Mouse (Mus musculus) induced T-regulatory cell, adult 2 months (primary cell): ENCODE results near the gene Krt15.

Experiments
- DNase-seq: peaks from one replicate; pipeline ENCODE4 v3.0.0-alpha.2; 2012; ENCODE audit warnings: low read depth

The Krt15 gene

DNA sequence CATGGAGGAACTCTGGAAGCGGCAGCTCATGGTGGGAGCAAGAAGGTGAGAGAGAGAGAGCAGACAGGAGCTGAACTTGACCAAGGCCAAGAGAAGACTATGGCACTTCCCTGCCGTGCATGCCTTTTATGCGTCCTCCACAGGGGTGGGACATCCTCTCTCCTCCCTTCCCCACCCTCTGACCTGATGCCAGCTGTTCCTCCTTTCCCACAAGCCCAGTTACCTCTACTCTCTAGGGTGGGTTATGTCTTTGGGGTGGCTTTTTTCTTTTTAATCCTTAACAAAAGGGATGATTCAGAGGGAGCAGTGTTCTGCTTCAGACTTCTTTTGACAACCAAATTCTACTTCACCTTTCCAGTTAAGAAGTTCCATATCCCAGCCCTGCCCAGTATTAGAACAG lies 14.3 kb downstream of the Krt15 start, which contains the start of gene Krt13:
Gene Krt13 (minus strand): TSS at position 101 of the 400 bp plus-strand sequence.
- DNase-seq: no peak

DNA sequence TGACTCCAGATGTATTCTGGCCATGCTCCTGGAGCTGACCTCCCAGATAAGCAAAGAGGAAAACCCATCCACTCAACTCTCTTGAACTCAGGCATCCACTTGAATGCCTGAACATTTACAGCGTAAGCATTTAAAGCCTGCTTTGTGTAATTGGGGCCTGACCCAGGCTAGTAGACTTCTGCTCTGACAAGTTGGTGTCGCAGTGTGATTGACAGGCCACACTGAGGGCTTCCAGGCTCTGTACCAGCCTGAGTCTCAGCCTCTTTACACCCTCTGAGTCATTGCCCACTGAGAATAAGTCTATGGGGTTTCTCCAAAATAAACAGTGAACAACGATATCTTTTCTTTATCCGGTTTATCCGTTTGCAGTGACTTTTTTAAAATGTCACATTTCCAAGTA lies 15.4 kb downstream of the Krt15 start:
- DNase-seq: no peak

DNA sequence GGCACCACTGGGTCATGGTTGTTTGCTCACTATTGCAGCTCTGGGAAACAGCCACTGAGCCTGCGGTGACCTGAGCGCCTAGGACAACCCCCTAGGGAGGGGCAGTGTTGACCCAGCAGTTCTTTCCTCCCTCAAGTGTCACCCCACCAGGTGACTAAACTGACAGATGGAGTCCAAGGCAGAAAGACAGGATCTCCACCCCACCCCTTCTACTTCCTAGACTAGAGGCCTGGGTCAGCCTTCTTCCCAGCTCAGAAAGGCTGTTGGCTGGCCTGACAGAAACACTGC lies 22.0 kb downstream of the Krt15 start:
- DNase-seq: no peak

DNA sequence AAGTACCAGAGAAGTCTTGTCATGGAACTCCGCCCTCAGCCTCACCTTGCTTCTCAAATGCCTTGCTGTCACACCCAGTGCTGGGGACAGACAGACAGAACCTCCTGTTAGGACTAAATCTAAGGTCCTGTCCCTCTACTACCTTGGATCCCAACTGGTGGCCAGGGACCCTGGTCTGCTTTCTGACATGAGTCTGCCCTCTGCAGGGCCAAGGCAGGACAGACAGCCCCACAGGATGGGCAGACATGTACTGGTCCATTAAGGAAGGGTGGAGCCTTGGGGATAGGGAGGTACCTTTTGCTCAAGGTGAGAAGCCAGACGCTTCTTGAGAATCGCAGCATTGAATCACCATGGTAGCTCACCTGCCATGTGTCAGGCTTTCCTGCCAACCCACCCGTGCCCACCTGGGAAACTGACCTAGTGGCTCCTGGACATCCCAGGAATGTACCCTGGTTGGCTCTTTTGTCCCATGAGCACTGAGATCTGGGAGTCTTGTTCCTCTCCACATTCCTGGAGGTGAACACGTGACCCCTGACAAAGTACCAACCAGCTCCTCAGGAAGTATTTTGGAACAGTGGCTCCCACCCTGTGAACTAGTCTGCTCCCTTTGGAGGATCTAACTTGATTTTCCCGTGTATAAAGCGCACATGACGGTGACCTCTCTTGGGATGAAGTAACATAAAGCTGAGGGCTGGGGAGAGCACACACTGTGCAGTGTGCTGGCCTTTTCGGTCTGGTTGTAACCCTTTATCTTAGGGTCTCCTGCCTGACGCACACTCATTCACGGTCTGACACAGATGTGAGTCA lies 22.6 kb downstream of the Krt15 start:
- no peak for DNase-seq

DNA sequence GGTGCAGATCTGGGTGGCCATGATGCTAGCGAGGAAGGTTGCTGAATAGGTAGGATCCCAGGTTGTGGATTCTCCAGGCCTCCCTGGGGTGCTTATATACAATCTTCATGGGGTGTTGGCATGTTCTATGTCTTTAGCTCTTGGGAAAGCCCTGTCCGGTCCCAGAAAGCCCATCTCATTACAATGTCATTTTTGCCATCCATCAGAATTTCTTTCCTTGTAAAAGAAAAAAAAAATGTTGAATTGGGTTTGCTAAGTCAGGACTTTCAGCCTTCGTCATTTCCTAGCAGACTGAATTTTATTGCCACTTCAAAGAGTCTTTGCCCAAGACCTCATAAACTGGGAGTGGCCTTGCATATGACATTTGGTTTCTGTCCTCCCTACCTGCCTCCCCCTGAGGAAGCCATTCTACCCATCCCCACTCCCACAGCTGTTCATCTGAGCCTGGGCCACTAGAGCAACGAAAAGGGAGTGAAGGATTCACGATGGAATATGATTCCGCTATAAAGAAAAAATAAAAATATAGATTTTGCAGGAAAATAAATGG lies 30.1 kb downstream of the Krt15 start, which contains the start of gene Krt36:
Gene Krt36 (minus strand): TSS at position 51 of the 547 bp plus-strand sequence.
- DNase-seq: no peak

DNA sequence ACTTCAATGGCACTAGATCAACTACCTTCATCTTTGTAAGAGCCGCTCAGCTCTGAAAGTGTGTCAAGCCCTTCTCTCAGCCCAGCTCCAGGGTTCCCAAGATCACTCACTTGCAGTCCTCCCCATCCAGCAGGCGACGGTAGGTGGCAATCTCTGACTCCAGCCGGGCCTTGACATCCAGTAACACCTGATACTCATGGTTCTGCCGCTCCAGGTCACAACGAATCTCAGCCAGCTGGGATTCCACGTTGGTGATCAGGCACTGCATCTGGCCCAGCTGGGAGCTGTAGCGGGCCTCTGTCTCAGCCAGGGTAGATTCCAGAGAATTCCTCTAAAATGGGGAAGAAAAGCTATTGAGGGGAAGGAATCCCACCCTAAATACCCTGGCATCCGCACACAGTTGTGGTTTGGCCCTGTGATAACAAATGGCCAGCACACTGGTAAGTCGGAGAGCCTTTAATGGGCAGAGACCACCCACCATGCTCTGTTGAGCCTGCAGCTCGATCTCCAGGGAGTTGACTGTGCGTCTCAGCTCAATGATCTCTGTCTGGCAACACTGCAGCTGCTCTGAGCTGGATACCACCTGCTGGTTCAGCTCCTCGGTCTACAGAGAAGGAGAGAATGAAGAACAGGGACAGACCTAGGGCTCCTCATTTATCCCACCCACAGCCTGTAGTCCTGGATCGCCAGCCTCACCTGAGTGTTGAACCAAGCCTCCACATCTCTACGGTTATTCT lies 32.9 kb downstream of the Krt15 start:
- no peak for DNase-seq

DNA sequence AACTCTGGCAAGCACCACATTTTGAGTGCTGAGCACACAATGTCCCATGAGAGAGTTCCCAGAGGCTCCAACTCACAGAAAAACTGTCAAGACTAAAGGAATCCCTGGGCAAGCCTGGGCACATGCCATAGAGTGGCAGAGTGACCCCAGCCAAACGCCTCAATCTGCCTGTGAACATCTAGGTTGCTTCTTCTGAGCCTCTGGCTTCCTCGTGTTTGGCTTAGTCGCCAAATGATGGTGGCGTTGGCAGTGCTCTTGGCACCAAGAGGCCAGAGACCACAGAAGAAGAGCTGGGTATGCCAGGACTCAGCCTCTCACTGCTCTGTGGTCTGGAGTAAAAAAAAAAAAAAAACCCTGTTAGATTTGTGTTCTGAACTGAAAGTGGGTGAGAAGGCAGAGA lies 35.3 kb downstream of the Krt15 start:
- DNase-seq: no peak

DNA sequence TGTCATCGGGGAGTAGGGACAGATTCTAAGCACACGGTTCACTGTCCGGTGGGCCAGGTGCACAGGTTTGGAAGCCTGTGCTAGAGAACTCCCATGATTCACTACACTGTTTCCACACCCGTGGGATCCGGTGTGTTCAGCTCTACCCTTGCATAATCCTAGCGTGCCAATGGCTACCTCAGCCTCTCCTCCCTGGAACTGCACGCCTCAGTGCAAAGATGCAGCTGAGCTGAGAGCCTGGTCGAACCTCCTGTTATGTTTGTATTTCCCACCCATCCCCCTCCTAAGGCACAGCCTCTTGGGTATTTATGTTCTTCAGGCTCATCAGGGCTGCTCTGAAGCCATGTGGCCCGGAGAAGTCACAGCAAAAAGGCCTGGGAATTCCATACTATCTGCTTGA lies 37.9 kb downstream of the Krt15 start:
- no peak for DNase-seq

DNA sequence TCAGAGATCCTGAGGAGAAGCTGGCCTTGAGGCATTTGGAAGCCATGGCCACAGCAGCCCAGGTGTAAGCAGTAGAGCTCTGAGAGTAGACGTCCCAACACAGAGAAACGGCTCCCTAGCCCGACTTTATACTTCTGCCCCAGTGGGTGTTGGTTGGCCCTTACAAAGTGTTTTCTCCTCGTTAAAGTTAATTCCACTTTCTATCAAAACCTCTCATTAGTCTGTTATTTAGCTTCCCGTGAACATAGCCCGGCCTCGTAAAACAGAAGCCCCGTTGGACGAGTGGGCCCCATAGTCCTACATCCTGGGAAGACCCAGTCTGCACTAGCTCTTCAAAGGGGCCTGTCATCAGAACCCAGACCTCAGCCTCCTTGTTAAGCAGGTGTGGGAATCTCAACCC lies 39.6 kb downstream of the Krt15 start, which contains the start of gene Krt35:
Gene Krt35 (minus strand): TSS at position 101 of the 400 bp plus-strand sequence.
- DNase-seq: no peak

DNA sequence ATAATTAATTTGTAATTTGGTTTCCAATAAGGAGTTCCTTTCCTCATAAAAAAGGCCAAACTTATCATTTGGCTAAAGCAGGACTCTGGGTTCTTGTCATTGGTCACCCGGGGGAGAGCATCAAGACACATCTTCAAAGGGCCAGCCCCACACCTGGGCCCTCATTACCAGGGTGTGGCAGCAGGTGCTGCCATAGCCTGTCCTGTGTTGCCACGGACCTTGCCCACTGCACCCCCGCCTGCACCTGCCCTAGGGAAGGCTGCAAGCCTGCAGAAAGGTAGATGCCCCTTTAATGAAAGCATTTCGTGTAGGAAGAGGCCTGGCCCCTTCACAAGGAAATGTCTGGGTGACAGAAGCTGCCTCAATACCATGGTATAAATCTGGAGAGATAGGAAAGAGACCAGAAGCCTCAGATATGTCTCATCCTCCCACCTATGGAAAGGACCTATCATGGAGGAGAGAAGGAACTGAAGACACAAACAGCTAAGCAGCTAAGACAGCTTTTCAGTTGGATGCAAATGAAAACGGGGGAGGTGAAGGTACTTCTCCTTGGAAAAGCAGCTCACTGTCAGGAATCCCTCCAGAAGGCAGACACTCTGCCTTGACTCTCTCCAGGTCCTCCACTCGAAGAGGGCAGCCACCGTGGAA lies 47.2 kb downstream of the Krt15 start:
- DNase-seq: no peak

DNA sequence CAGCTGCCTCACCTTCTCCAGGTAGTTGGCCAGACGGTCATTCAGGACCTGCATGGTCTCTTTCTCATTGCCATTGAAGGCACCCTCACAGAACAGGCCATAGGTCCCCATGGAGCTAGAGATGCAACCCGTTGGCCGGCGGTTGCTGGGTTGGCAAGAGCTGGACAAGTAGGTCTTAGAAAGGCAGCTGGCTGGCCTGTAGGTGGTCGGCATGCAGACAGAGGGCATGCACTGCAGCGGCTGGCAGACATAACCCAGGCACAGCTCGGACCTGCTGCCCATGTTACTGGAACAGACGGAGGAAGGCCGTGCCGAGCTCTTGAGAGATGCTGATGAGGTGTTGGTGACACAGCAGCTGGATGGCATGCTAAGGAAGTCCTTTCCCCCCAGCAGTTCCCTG lies 47.9 kb downstream of the Krt15 start, which contains the start of gene Krt32:
Gene Krt32 (minus strand): TSS at position 366 of the 400 bp plus-strand sequence.
- no peak for DNase-seq
